Mouse (Mus musculus): ENCODE measurements at regions not wholly inside any gene's neighbourhood (a gene's known extent, or its start where the extent isn't known, plus 50 kb on each side); places are given as distances from the start of the nearest gene placed in this dataset.
"Not testable (repeated sequence)": the region's sequence is repeated elsewhere in the genome, so short reads cannot be mapped to it uniquely, and the experiment has no call there.

DNA sequence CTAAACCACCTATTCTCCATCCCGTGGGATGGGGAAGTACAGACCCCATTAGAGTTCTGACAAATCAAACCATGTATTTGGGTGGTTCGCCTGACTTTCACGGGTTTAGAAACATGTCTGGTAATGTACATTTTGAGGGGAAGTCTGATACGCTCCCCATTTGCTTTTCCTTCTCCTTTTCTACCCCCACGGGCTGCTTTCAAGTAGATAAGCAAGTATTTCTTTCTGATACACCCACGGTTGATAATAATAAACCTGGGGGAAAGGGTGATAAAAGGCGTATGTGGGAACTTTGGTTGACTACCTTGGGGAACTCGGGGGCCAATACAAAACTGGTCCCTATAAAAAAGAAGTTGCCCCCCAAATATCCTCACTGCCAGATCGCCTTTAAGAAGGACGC, 713.7 kb upstream of the Tacstd2 start:
- not testable (repeated sequence) for H3K4me2 ChIP-seq (replicated peaks); H3K4me3 ChIP-seq (replicated peaks; ENCODE audit: low read length); H3K9me3 ChIP-seq (ENCODE audit: control insufficient read depth, low read length); H3K4me1 ChIP-seq (replicated peaks; ENCODE audit: control insufficient read depth, insufficient read depth, low read length); H3K27ac ChIP-seq; H3K36me3 ChIP-seq (replicated peaks; ENCODE audit: control insufficient read depth, insufficient read depth); DNase-seq (ENCODE audit: low spot score); H3K9ac ChIP-seq; H3K27me3 ChIP-seq (ENCODE audit: control insufficient read depth, insufficient read depth, low read length); ATAC-seq (ENCODE audit: low FRiP score)
- WGBS: 86% methylated on average over 7 of the region's 10 CpGs

DNA sequence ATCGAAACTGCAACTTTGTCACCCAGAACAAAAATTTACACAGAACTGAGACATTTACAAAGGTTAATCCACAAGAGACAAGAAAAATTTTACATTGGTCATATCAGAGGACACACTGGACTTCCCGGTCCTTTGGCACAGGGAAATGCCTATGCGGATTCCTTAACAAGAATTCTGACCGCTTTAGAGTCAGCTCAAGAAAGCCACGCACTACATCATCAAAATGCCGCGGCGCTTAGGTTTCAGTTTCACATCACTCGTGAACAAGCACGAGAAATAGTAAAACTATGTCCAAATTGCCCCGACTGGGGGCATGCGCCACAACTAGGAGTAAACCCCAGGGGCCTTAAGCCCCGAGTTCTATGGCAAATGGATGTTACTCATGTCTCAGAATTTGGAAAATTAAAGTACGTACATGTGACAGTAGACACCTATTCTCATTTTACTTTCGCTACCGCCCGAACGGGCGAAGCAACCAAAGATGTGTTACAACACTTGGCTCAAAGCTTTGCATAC, 712.5 kb upstream of the Tacstd2 start:
- not testable (repeated sequence) for H3K4me2 ChIP-seq (replicated peaks); DNase-seq (ENCODE audit: low spot score); H3K27ac ChIP-seq; ATAC-seq (ENCODE audit: low FRiP score); H3K9ac ChIP-seq; H3K36me3 ChIP-seq (replicated peaks; ENCODE audit: control insufficient read depth, insufficient read depth); H3K4me1 ChIP-seq (replicated peaks; ENCODE audit: control insufficient read depth, insufficient read depth, low read length); H3K9me3 ChIP-seq (ENCODE audit: control insufficient read depth, low read length); H3K4me3 ChIP-seq (replicated peaks; ENCODE audit: low read length); H3K27me3 ChIP-seq (ENCODE audit: control insufficient read depth, insufficient read depth, low read length)
- WGBS: 96% methylated on average over 19 of the region's 19 CpGs

DNA sequence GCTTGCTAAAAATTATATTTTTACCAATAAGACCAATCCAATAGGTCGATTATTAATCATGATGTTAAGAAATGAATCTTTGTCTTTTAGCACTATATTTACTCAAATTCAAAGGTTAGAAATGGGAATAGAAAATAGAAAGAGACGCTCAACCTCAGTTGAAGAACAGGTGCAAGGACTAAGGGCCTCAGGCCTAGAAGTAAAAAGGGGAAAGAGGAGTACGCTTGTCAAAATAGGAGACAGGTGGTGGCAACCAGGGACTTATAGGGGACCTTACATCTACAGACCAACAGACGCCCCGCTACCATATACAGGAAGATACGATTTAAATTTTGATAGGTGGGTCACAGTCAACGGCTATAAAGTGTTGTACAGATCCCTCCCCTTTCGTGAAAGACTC, 707.2 kb upstream of the Tacstd2 start:
- WGBS: no CpG with 5 or more reads among the region's 8 CpGs
- H3K4me2 ChIP-seq (replicated peaks); H3K4me3 ChIP-seq (replicated peaks; ENCODE audit: low read length); DNase-seq (ENCODE audit: low spot score); H3K4me1 ChIP-seq (replicated peaks; ENCODE audit: control insufficient read depth, insufficient read depth, low read length); H3K36me3 ChIP-seq (replicated peaks; ENCODE audit: control insufficient read depth, insufficient read depth); H3K27ac ChIP-seq; ATAC-seq (ENCODE audit: low FRiP score); H3K27me3 ChIP-seq (ENCODE audit: control insufficient read depth, insufficient read depth, low read length); H3K9ac ChIP-seq: not testable (repeated sequence)
- H3K9me3 ChIP-seq (ENCODE audit: control insufficient read depth, low read length): peaks cover 16% of the 10 kb centered on the region; the same call in 1 of the 2 replicates

- WGBS: 64% methylated on average over 1 of the region's 1 CpGs
- Histone ChIP-seq H3K9me3 (ENCODE audit: control insufficient read depth, low read length) (no peaks in the 10 kb centered on the region), H3K4me2 (replicated peaks) (no peak overlapping the region), H3K9ac (no peak overlapping the region), H3K36me3 (replicated peaks; ENCODE audit: control insufficient read depth, insufficient read depth) (no peaks in the 10 kb centered on the region), H3K4me1 (replicated peaks; ENCODE audit: control insufficient read depth, insufficient read depth, low read length) (no peaks in the 10 kb centered on the region), H3K27ac (no peak overlapping the region), H3K4me3 (replicated peaks; ENCODE audit: low read length) (no peak overlapping the region), H3K27me3 (ENCODE audit: control insufficient read depth, insufficient read depth, low read length) (no peaks in the 10 kb centered on the region)
- ATAC-seq (ENCODE audit: low FRiP score) (no peak), DNase-seq (ENCODE audit: low spot score) (no peak)
Measured at GRCm38 (mm10) chr6:68219685-68220084, 684.1 kb upstream of the Tacstd2 start.

GRCm38 (mm10) chr6:68201448-68201847, 665.9 kb upstream of the Tacstd2 start:
- H3K4me1 ChIP-seq (replicated peaks; ENCODE audit: control insufficient read depth, insufficient read depth, low read length): no peaks in the 10 kb centered on the region
- H3K9ac ChIP-seq: no peak overlapping the region
- WGBS: 34% methylated on average over 2 of the region's 2 CpGs
- H3K9me3 ChIP-seq (ENCODE audit: control insufficient read depth, low read length): no peaks in the 10 kb centered on the region
- H3K27me3 ChIP-seq (ENCODE audit: control insufficient read depth, insufficient read depth, low read length): no peaks in the 10 kb centered on the region
- DNase-seq (ENCODE audit: low spot score): no peak
- H3K36me3 ChIP-seq (replicated peaks; ENCODE audit: control insufficient read depth, insufficient read depth): no peaks in the 10 kb centered on the region
- no peak for ATAC-seq (ENCODE audit: low FRiP score)
- H3K27ac ChIP-seq: no peak overlapping the region
- no peak overlapping the region for H3K4me3 ChIP-seq (replicated peaks; ENCODE audit: low read length)
- H3K4me2 ChIP-seq (replicated peaks): no peak overlapping the region

DNA sequence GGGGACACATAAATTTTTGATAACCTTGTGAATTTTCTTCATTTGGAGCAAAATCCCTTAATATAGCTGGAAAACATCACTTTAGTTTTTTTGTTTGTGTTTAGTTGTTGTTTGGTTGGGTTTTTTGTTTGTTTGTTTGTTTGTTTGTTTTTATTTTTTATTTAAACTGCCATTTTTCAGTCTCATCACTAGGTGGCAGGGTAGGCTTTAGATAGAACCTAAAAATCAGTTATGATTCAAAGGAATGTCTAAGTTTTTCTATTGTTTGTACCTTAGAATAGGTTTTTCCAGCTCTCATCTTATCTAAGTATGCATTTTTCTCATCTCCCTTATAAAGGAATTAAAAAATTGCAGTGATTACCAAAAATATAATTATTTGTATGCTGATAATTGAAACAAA, 662.4 kb upstream of the Tacstd2 start:
- H3K4me1 ChIP-seq (replicated peaks; ENCODE audit: control insufficient read depth, insufficient read depth, low read length): no peaks in the 10 kb centered on the region
- no peak for DNase-seq (ENCODE audit: low spot score)
- no peak overlapping the region for H3K27ac ChIP-seq
- no peaks in the 10 kb centered on the region for H3K27me3 ChIP-seq (ENCODE audit: control insufficient read depth, insufficient read depth, low read length)
- H3K4me3 ChIP-seq (replicated peaks; ENCODE audit: low read length): no peak overlapping the region
- no peak for ATAC-seq (ENCODE audit: low FRiP score)
- no peaks in the 10 kb centered on the region for H3K9me3 ChIP-seq (ENCODE audit: control insufficient read depth, low read length)
- H3K36me3 ChIP-seq (replicated peaks; ENCODE audit: control insufficient read depth, insufficient read depth): no peaks in the 10 kb centered on the region
- no peak overlapping the region for H3K4me2 ChIP-seq (replicated peaks)
- no peak overlapping the region for H3K9ac ChIP-seq

GRCm38 (mm10) chr6:68164792-68165191, 629.2 kb upstream of the Tacstd2 start:
- WGBS: 86% methylated on average over 4 of the region's 4 CpGs

DNA sequence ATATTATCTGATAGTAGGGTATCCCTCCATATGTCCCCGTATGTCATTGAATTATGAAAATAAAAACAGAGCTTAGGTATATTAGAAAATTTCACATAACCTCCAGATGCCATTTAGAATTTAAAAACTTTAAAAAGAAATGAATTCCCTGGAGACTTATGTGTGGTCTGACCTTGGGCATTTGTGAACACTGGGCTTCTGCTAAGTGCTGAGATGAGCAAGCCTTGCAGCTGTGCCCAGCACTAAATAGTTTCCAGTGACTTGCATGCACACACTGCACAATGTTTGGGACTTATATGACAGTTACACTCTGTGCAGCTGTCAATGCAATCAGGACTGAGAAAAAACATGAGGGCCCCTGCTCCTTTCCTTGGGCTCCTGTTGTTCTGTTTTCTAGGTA, 628.5 kb upstream of the Tacstd2 start:
- 95% methylated on average over 1 of the region's 1 CpGs for WGBS
- H3K4me2 ChIP-seq (replicated peaks); H3K27me3 ChIP-seq (ENCODE audit: control insufficient read depth, insufficient read depth, low read length); H3K4me3 ChIP-seq (replicated peaks; ENCODE audit: low read length); H3K4me1 ChIP-seq (replicated peaks; ENCODE audit: control insufficient read depth, insufficient read depth, low read length); H3K9ac ChIP-seq; DNase-seq (ENCODE audit: low spot score); H3K27ac ChIP-seq; H3K9me3 ChIP-seq (ENCODE audit: control insufficient read depth, low read length); ATAC-seq (ENCODE audit: low FRiP score); H3K36me3 ChIP-seq (replicated peaks; ENCODE audit: control insufficient read depth, insufficient read depth): not testable (repeated sequence)

More at GRCm38 (mm10) chr6:68164792-68165191, 629.2 kb upstream of the Tacstd2 start:
- no peak overlapping the region for H3K9ac ChIP-seq
- H3K27me3 ChIP-seq (ENCODE audit: control insufficient read depth, insufficient read depth, low read length): no peaks in the 10 kb centered on the region
- DNase-seq (ENCODE audit: low spot score) (no peak), ATAC-seq (ENCODE audit: low FRiP score) (no peak)
- no peak overlapping the region for H3K4me2 ChIP-seq (replicated peaks)
- H3K36me3 ChIP-seq (replicated peaks; ENCODE audit: control insufficient read depth, insufficient read depth): no peaks in the 10 kb centered on the region
- H3K27ac ChIP-seq: no peak overlapping the region
- H3K4me3 ChIP-seq (replicated peaks; ENCODE audit: low read length): no peak overlapping the region
- H3K9me3 ChIP-seq (ENCODE audit: control insufficient read depth, low read length): no peaks in the 10 kb centered on the region
- H3K4me1 ChIP-seq (replicated peaks; ENCODE audit: control insufficient read depth, insufficient read depth, low read length): no peaks in the 10 kb centered on the region

DNA sequence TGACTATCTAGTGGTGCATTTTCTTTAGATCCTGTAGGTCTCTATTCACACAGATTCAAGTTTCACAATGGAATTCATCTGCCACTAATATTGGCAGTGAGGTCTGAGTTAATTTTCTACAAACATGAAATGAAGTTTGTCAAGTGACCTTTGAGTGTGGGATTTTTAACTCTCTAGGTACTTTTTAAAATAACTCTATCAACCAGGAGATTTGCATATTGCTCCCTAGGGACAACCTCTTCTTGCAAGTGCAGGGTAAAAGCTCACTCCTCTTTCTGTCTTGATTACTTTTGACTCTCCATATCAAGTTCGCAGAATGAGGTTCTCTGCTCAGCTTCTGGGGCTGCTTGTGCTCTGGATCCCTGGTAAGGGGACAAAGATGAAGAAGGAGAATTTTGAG, 616.0 kb upstream of the Tacstd2 start:
- H3K9ac ChIP-seq: no peak overlapping the region
- H3K27me3 ChIP-seq (ENCODE audit: control insufficient read depth, insufficient read depth, low read length): no peaks in the 10 kb centered on the region
- H3K27ac ChIP-seq: no peak overlapping the region
- WGBS: 77% methylated on average over 1 of the region's 1 CpGs
- H3K36me3 ChIP-seq (replicated peaks; ENCODE audit: control insufficient read depth, insufficient read depth): no peaks in the 10 kb centered on the region
- ATAC-seq (ENCODE audit: low FRiP score): no peak
- H3K4me2 ChIP-seq (replicated peaks): no peak overlapping the region
- H3K9me3 ChIP-seq (ENCODE audit: control insufficient read depth, low read length): no peaks in the 10 kb centered on the region
- DNase-seq (ENCODE audit: low spot score): no peak
- H3K4me1 ChIP-seq (replicated peaks; ENCODE audit: control insufficient read depth, insufficient read depth, low read length): no peaks in the 10 kb centered on the region
- H3K4me3 ChIP-seq (replicated peaks; ENCODE audit: low read length): no peak overlapping the region

- no peak for ATAC-seq (ENCODE audit: low FRiP score)
- H3K27ac ChIP-seq: no peak overlapping the region
- no peak for DNase-seq (ENCODE audit: low spot score)
- no peak overlapping the region for H3K9ac ChIP-seq
- H3K4me2 ChIP-seq (replicated peaks): no peak overlapping the region
- no peaks in the 10 kb centered on the region for H3K36me3 ChIP-seq (replicated peaks; ENCODE audit: control insufficient read depth, insufficient read depth)
- H3K27me3 ChIP-seq (ENCODE audit: control insufficient read depth, insufficient read depth, low read length): no peaks in the 10 kb centered on the region
- H3K9me3 ChIP-seq (ENCODE audit: control insufficient read depth, low read length): no peaks in the 10 kb centered on the region
- no peaks in the 10 kb centered on the region for H3K4me1 ChIP-seq (replicated peaks; ENCODE audit: control insufficient read depth, insufficient read depth, low read length)
- no peak overlapping the region for H3K4me3 ChIP-seq (replicated peaks; ENCODE audit: low read length)
Measured at GRCm38 (mm10) chr6:68102481-68102880, 566.9 kb upstream of the Tacstd2 start.
